Mouse (Mus musculus): ENCODE data around the gene Efs. TPM values are rescaled to one million over a fixed set of nuclear protein-coding genes. Genes with fewer than 3 reads are reported as not detected.
"Not testable (repeated sequence)": the region's sequence is repeated elsewhere in the genome, so short reads cannot be mapped to it uniquely, and the experiment has no call there.

Gene Efs
- total RNA-seq, 2 experiments from 2014 or later = 15.0 to 15.9 TPM

GRCm38 (mm10) chr14:54950493-54950892, 24.6 kb upstream of the Efs start:
- intact Hi-C loops (cut with DNase I) = no loop called here
- no peak for DNase-seq

- no peak for DNase-seq
- intact Hi-C loops (cut with DNase I) = no loop called here
These were observed 22.9 kb upstream of the Efs start for GRCm38 (mm10) chr14:54948781-54949180.

GRCm38 (mm10) chr14:54947008-54947407, 21.1 kb upstream of the Efs start:
- DNase-seq; intact Hi-C loops (cut with DNase I): not testable (repeated sequence)

GRCm38 (mm10) chr14:54945975-54946704, 20.2 kb upstream of the Efs start:
- intact Hi-C loops (cut with DNase I) = no loop called here
- no peak for DNase-seq

GRCm38 (mm10) chr14:54944939-54945338, 19.0 kb upstream of the Efs start:
- no peak for DNase-seq
- intact Hi-C loops (cut with DNase I) = no loop called here

- no peak for DNase-seq
- intact Hi-C loops (cut with DNase I) = no loop called here
These were observed 18.0 kb upstream of the Efs start for GRCm38 (mm10) chr14:54943971-54944370.

GRCm38 (mm10) chr14:54942479-54942878, 16.6 kb upstream of the Efs start:
- intact Hi-C loops (cut with DNase I) = no loop called here
- no peak for DNase-seq

- intact Hi-C loops (cut with DNase I) = no loop called here
- no peak for DNase-seq
These were observed 15.4 kb upstream of the Efs start for GRCm38 (mm10) chr14:54941024-54941978.

GRCm38 (mm10) chr14:54940176-54940530, 14.2 kb upstream of the Efs start:
- no peak for DNase-seq
- intact Hi-C loops (cut with DNase I) = no loop called here

GRCm38 (mm10) chr14:54939434-54940175, 13.7 kb upstream of the Efs start:
- intact Hi-C loops (cut with DNase I) = no loop called here
- DNase-seq = peak; percentile 56

GRCm38 (mm10) chr14:54938431-54939219, 12.7 kb upstream of the Efs start:
- no peak for DNase-seq
- intact Hi-C loops (cut with DNase I) = no loop called here

- no peak for DNase-seq
- intact Hi-C loops (cut with DNase I) = no loop called here
These were observed 11.6 kb upstream of the Efs start for GRCm38 (mm10) chr14:54937361-54938182.

GRCm38 (mm10) chr14:54936831-54937160, 10.9 kb upstream of the Efs start:
- DNase-seq = no peak
- intact Hi-C loops (cut with DNase I) = no loop called here

GRCm38 (mm10) chr14:54935904-54936830, 10.2 kb upstream of the Efs start, which contains the start of gene Cmtm5:
Gene Cmtm5 (plus strand): TSS chr14:54936261.
- DNase-seq = peak; percentile 75
- intact Hi-C loops (cut with DNase I) = no loop called here

- DNase-seq = peak; percentile 33
- intact Hi-C loops (cut with DNase I) = no loop called here
These were observed 6.8 kb upstream of the Efs start, which contains the start of gene Il25 for GRCm38 (mm10) chr14:54932645-54933150. Gene Il25 (plus strand): TSS chr14:54932695.

GRCm38 (mm10) chr14:54930431-54930830, 4.5 kb upstream of the Efs start:
- intact Hi-C loops (cut with DNase I) = no loop called here
- DNase-seq = peak; percentile 38

- intact Hi-C loops (cut with DNase I) = no loop called here
- no peak for DNase-seq
These were observed 3.9 kb upstream of the Efs start for GRCm38 (mm10) chr14:54929801-54930200.

GRCm38 (mm10) chr14:54927296-54927695, 1.4 kb upstream of the Efs start:
- no peak for DNase-seq

More at GRCm38 (mm10) chr14:54927296-54927695, 1.4 kb upstream of the Efs start:
- intact Hi-C loops (cut with DNase I) = no loop called here

All from left cerebral cortex, postnatal 4 days (tissue).